Mouse (Mus musculus) testis, adult 2 months (tissue): ENCODE data around the gene Fbxo48.

ENCODE experiments used
- CTCF ChIP-seq: fragments of 200-500 bp; IDR thresholded peaks from 2 replicates; pipeline ENCODE4 v1.5.1; 2012; ENCODE audit warnings: low read depth, mild to moderate bottlenecking, inconsistent platforms, low read length, moderate library complexity; ENCODE audit not compliant: control insufficient read depth, insufficient read depth, insufficient replicate concordance
- POLR2A ChIP-seq: fragments of 200-500 bp; IDR thresholded peaks from 2 replicates; pipeline ENCODE4 v1.6.1; 2012; ENCODE audit warnings: low read depth, mild to moderate bottlenecking, inconsistent platforms, low read length, moderate library complexity; ENCODE audit not compliant: control insufficient read depth

- TF ChIP-seq CTCF (no peak), POLR2A (no peak)
These were observed 18.5 kb downstream of the Fbxo48 start for GRCm38 (mm10) chr11:16969650-16970049.
